Mouse (Mus musculus) cerebellum, adult 2 months (tissue): ENCODE measurements around the gene Ctnnd1.

Experiments used
- CTCF ChIP-seq: fragments of 200-500 bp; IDR thresholded peaks from 2 replicates; pipeline ENCODE4 v1.5.1; 2011; ENCODE audit warnings: low read depth, mild to moderate bottlenecking, control low read depth, low read length, moderate library complexity, borderline replicate concordance; ENCODE audit not compliant: insufficient read depth
- POLR2A ChIP-seq: fragments of 200-500 bp; IDR thresholded peaks from 2 replicates; pipeline ENCODE4 v1.6.1; 2011; ENCODE audit warnings: low read length, control low read depth, borderline replicate concordance; ENCODE audit not compliant: insufficient read depth

DNA sequence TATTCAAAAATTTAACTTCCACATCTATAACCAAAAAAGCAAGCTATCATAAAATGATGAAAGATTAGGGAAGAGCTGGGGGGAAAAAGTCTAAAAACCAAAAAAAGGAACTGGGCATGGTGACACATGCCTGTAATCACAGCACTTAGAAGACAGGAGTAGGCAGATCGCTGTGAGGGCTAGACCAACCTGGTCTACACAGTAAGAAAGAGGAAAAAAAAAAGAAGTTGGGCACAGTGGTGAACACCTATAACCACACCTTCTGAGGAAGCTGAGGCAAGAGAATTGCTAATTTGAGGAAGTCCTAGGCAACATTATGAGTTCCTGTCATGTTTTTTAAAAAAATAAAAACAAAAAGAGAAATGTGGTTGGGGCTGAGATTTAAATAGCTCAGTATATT lies 5.3 kb upstream of the Ctnnd1 start:
- TF ChIP-seq POLR2A (no peak), CTCF (no peak)
